Mouse (Mus musculus) midbrain, embryonic 11.5 days (tissue): ENCODE data around the gene Brms1l. TPM values are rescaled to one million over a fixed set of nuclear protein-coding genes. Genes with fewer than 3 reads are reported as not detected.

Source experiments
- ATAC-seq: fragments of 200-750 bp; cut with Nextera tagmentation; 2 replicates; pipeline ENCODE4 v1.8.0; 2017; ENCODE audit warnings: moderate TSS enrichment, moderate library complexity; ENCODE audit not compliant: low FRiP score
- DNase-seq: peaks from one replicate; pipeline ENCODE4 v3.0.0; 2015; ENCODE audit warnings: low spot score; ENCODE audit errors: missing footprints
- H3K27ac ChIP-seq: fragments of 300-500 bp; sonication (generic); 2 replicates; pipeline ENCODE4 v1.5.1; 2014; ENCODE audit warnings: low read depth, low read length
- H3K27me3 ChIP-seq: fragments of 300-500 bp; sonication (generic); 2 replicates; pipeline ENCODE4 v1.6.1; 2014; ENCODE audit warnings: mild to moderate bottlenecking, low read length, moderate library complexity, mixed read lengths; ENCODE audit not compliant: control insufficient read depth, insufficient read depth
- H3K36me3 ChIP-seq: fragments of 300-500 bp; sonication (generic); 2 replicates; pipeline ENCODE4 v1.6.1; 2014; ENCODE audit warnings: mild to moderate bottlenecking, low read length, moderate library complexity, mixed read lengths; ENCODE audit not compliant: control insufficient read depth, insufficient read depth
- H3K4me1 ChIP-seq: fragments of 300-500 bp; sonication (generic); 2 replicates; pipeline ENCODE4 v1.6.1; 2014; ENCODE audit warnings: low read length; ENCODE audit not compliant: control insufficient read depth, insufficient read depth
- H3K4me2 ChIP-seq: fragments of 300-500 bp; sonication (generic); 2 replicates; pipeline ENCODE4 v1.6.1; 2014; ENCODE audit warnings: mild to moderate bottlenecking, moderate library complexity
- H3K4me3 ChIP-seq: fragments of 300-500 bp; sonication (generic); 2 replicates; pipeline ENCODE4 v1.5.1; 2014; ENCODE audit warnings: low read depth, low read length
- H3K9ac ChIP-seq: fragments of 300-500 bp; sonication (generic); 2 replicates; pipeline ENCODE4 v1.6.1; 2014; ENCODE audit warnings: low read length
- H3K9me3 ChIP-seq: fragments of 300-500 bp; sonication (generic); 2 replicates; pipeline ENCODE4 v1.6.1; 2016; ENCODE audit warnings: low read length; ENCODE audit not compliant: control insufficient read depth
- WGBS: fragments of 180-500 bp; shearing (Covaris S2); extraction: QIAGEN DNeasy Blood & Tissue Kit; methylation state at CpG from one replicate; pipeline ENCODE4 v1.1.7; 2014; 5-methylcytosine and 5-hydroxymethylcytosine counted together
- polyA plus RNA-seq: library from polyadenylated mRNA; unstranded; fragments of >200 nt; fragmentation: Nextera tagmentation; extraction: Ambion mirVana; gene quantifications from 2 replicates; pipeline ENCODE4 v1.2.1, GENCODE M21; 2014

Gene Brms1l
- polyA plus RNA-seq, 1 experiment from 2014 or later = 36.0 TPM

DNA sequence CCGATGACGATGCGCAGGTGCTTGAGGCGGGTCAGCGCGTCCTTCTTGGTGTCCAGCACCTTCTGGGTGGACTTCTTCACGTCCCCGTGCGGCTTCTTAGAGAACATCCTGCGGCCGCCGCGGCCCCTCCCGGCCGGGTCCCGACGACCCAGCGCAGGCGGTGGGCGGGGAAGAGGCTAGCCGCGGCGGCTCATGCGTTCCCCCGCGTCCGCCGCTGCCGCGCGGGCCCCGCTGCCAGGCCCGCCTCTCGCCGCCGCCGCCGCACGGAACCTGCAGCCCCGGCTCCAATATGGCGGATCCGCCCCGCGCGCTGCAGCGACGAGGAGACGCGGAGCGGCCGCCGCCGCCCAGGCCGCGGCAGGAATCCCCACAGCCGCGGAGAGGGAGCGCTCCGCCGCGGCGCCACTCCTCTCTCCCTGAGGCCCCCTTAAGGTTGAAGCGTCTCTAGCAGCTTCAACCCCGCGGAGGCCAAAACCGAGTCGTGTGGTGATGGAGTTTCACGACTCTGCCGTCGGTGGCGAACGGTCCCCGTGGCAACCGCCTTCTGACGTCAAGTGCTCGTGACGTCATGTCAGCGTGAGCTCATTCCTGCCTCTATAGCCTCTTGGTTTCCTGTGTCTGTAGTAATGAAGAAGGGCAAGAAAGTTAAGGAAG lies 15.3 kb upstream of the Brms1l start, which contains the start of gene Ralgapa1:
Ralgapa1 (minus strand) TSS at position 507 of the 654 bp plus-strand sequence.
- no peaks in the 10 kb centered on the region for H3K9me3 ChIP-seq
- H3K4me3 ChIP-seq = peak within 1 kb of the TSS; percentile 64
- H3K4me1 ChIP-seq = peaks cover 7% of the 10 kb centered on the region
- under 1% methylated on average over 69 of the region's 78 CpGs for WGBS
- no peaks in the 10 kb centered on the region for H3K27me3 ChIP-seq
- DNase-seq = peak; percentile 99
- peak within 1 kb of the TSS; percentile 92 for H3K9ac ChIP-seq
- H3K36me3 ChIP-seq = no peaks in the 10 kb centered on the region
- peak within 1 kb of the TSS; percentile 45 for H3K4me2 ChIP-seq
- peak; percentile 95 for ATAC-seq
- peak within 1 kb of the TSS; percentile 90 for H3K27ac ChIP-seq

DNA sequence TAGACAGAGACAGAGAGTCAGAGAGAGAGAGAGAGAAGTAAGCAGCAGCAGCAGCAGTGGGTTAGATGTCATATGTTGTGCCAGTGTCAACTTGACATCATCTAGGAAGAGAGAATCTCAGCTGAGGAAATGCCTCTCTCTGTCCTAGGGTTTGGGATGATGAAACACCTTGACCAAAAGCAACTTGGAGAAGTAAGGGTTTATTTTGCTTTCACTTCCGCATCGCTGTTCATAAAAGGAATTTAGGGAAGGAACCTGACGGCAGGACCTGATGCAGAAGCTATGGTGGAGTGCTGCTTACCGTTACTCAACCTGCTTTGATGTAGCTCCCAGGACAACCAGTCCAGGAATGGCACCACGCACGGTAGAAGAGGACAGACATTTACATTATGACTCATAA lies 12.1 kb upstream of the Brms1l start:
- H3K27me3 ChIP-seq = no peaks in the 10 kb centered on the region

DNA sequence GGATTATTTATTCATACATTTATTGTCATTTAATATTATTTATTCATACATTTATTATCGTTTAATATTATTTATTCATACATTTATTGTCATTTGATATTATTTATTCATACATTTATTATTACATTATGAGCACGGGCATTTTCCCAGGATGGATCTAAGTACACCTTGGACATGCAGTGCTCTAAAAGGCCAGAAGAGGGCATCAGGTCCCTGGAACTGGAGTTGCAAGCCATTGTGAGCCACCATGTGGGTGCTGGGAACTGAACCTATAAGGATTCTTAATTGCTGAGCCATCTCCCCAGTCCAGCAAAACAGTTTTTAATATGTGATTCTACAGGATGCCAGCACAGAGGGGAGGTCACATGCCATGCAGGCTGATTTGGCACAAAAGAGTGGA lies 10.6 kb upstream of the Brms1l start:
- no peaks in the 10 kb centered on the region for H3K36me3 ChIP-seq
- H3K4me3 ChIP-seq = no peak overlapping the region
- H3K9me3 ChIP-seq = no peaks in the 10 kb centered on the region
- no peak overlapping the region for H3K4me2 ChIP-seq
- no peaks in the 10 kb centered on the region for H3K4me1 ChIP-seq
- no peak overlapping the region for H3K9ac ChIP-seq
- ATAC-seq (no peak), DNase-seq (no peak)
- H3K27me3 ChIP-seq = no peaks in the 10 kb centered on the region
- no peak overlapping the region for H3K27ac ChIP-seq
- WGBS = 88% methylated on average over 2 of the region's 2 CpGs

More for the DNA sequence above, 12.1 kb upstream of the Brms1l start:
- ATAC-seq (no peak), DNase-seq (no peak)
- no peaks in the 10 kb centered on the region for H3K36me3 ChIP-seq
- no peak overlapping the region for H3K9ac ChIP-seq
- no peaks in the 10 kb centered on the region for H3K9me3 ChIP-seq
- no peak overlapping the region for H3K4me2 ChIP-seq
- H3K4me1 ChIP-seq = peaks cover 5% of the 10 kb centered on the region
- H3K27ac ChIP-seq = no peak overlapping the region
- no peak overlapping the region for H3K4me3 ChIP-seq
- 81% methylated on average over 6 of the region's 6 CpGs for WGBS

DNA sequence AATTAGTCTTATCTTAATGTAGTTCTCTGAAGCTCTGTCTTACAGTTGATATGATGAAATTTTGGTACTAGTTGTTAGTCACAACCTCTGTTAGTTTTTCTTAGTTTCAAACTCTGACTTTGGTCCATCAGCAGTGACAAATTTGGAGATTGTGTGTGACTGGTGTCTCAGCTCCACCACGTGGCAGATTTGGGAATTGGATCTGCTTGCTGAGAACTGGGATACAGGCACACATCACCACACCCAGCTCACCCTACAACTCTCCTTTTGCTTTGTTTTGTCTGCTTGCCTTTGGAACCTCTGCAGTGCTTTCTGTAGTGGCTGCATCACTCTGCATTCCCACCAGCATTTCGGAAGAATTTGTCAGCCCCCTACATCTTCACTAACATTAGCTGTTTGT lies 5.0 kb upstream of the Brms1l start:
- Histone ChIP-seq H3K9me3 (no peaks in the 10 kb centered on the region), H3K36me3 (no peaks in the 10 kb centered on the region), H3K4me3 (no peak overlapping the region), H3K27me3 (no peaks in the 10 kb centered on the region), H3K27ac (no peak overlapping the region), H3K9ac (no peak overlapping the region), H3K4me1 (no peaks in the 10 kb centered on the region), H3K4me2 (no peak overlapping the region)
- ATAC-seq = no peak
- 26% methylated on average over 2 of the region's 2 CpGs for WGBS
- DNase-seq = peak; percentile 92

DNA sequence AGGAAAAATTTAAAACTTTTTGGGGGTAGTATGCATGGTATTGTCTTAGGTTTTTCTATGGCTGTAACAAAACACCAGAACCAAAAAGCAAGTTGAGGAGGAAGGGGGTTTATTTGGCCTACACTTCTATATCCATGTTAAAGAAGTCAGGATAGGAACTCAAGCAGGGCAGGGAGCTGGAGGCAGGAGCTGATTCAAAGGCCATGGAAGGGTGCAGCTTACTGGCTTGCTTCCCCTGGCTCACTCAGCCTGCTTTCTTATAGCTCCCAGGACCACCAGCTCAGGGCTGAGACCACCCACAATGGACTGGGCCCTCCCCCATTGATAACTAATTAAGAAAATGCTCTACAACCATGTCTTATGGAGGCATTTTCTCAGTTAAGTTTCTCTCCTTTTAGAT lies 3.2 kb upstream of the Brms1l start:
- H3K36me3 ChIP-seq = no peaks in the 10 kb centered on the region
- H3K4me2 ChIP-seq = no peak overlapping the region
- no peak for ATAC-seq
- no peak overlapping the region for H3K27ac ChIP-seq
- no peaks in the 10 kb centered on the region for H3K9me3 ChIP-seq
- no peaks in the 10 kb centered on the region for H3K27me3 ChIP-seq
- H3K4me3 ChIP-seq = no peak overlapping the region
- DNase-seq = no peak
- H3K4me1 ChIP-seq = peaks cover 5% of the 10 kb centered on the region
- no peak overlapping the region for H3K9ac ChIP-seq

DNA sequence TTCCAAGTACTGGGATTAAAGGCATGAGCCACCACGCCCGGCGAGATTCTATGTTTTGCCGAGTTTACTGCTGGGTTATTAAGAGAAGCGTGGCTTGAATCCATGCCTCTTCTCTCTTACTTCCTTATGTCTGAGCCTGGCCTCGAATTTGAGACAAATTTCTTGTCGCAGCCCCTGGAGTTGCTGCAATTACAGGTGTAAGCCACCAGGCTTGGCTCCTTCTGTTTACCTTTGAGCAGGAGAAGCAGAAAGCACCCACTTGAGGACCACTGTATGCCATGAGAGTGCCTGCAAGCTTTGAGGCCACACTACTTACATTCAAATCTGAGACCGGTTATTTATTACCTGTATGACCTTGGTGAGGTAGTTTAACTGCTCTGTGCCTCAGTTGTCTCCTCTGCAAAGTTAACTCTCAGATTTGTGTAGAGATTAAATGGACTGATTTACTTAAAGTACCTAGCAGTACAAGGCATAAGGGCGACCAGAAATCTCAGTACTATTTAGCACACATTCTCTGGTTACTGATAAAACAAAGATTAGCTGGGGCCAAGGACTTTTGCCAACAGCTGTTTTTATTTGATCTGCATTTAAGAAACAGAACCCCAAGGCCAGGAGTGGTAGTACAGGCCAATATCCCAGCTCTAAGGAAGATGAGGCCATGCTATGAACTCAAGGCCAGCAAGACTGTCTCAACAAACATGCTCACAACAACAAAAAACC lies 2.1 kb upstream of the Brms1l start:
- no peaks in the 10 kb centered on the region for H3K27me3 ChIP-seq
- H3K9me3 ChIP-seq = no peaks in the 10 kb centered on the region
- no peaks in the 10 kb centered on the region for H3K36me3 ChIP-seq
- H3K4me2 ChIP-seq = no peak overlapping the region
- peaks cover 5% of the 10 kb centered on the region for H3K4me1 ChIP-seq
- no peak overlapping the region for H3K4me3 ChIP-seq
- no peak overlapping the region for H3K27ac ChIP-seq
- H3K9ac ChIP-seq = no peak overlapping the region
- DNase-seq (peak; percentile 17), ATAC-seq (no peak)
- 69% methylated on average over 9 of the region's 9 CpGs for WGBS

DNA sequence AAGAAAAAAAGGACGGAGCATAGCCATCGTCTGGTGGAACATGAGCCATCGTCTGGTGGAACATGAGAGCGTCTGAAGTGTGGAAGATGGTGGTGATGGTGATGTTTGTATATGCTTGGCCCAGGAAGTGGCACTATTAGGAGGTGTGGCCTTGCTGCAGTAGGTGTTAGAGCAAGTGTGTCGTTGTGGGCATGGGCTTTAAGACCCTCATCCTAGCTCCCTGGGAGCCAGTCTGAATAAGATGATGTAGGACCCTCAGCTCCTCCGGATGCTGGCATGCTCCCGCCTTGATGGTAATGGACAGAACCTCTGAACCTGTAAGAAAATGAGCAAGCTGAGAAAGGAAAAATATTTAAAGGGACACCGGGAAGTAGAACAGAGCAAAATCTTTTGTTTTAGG lies 1.2 kb upstream of the Brms1l start:
- Histone ChIP-seq H3K4me1 (peaks cover 5% of the 10 kb centered on the region), H3K36me3 (no peaks in the 10 kb centered on the region), H3K27me3 (no peaks in the 10 kb centered on the region), H3K4me3 (no peak overlapping the region), H3K9me3 (no peaks in the 10 kb centered on the region), H3K4me2 (no peak overlapping the region), H3K9ac (no peak overlapping the region), H3K27ac (no peak overlapping the region)
- WGBS = 88% methylated on average over 8 of the region's 8 CpGs
- DNase-seq (no peak), ATAC-seq (no peak)

DNA sequence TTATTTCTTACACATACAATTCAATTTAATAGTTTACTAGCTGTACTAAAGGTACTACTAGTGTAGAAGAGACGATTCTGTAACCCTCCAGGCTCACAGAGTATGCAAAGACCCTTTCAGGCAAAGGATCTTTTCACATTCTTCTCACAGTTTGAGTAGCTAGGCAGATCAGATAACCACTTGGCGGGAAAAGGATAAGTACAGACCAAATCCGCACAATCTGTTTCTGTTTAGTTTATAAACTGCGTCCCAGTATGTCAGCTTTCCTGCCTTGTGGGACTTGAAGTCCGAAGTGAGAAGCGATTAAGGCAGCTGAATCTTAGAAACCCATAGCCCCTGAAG lies 296 bp upstream of the Brms1l start:
- Histone ChIP-seq H3K27me3 (no peaks in the 10 kb centered on the region), H3K27ac (peak overlapping the region; percentile 48), H3K4me2 (peak overlapping the region; percentile 48), H3K9ac (peak overlapping the region; percentile 57; the same call in 1 of the 2 replicates), H3K36me3 (no peaks in the 10 kb centered on the region), H3K4me1 (peaks cover 5% of the 10 kb centered on the region), H3K9me3 (no peaks in the 10 kb centered on the region), H3K4me3 (peak overlapping the region; percentile 87)
- under 1% methylated on average over 6 of the region's 6 CpGs for WGBS
- ATAC-seq (no peak), DNase-seq (no peak)

DNA sequence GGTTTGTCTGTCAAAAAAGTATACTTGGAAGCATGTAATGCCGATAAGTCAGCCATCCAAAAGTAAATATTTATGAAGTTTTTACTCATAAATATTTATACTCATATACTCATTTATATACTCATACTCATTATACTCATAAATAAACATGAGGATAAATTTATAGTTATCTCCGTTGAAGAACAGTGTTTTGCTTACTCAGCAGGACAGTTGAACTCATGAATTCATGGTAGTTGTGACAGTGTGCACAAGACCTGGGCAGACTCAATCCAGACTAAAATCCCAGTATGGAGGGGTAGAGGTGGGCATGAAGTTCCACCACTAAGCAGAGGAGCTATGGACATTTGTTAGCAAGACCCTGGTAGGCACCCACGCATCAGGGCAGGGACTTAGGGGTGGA lies 1.4 kb downstream of the Brms1l start:
- Histone ChIP-seq H3K4me2 (peak overlapping the region; percentile 73), H3K9me3 (no peaks in the 10 kb centered on the region), H3K9ac (no peak overlapping the region), H3K4me1 (peaks cover 5% of the 10 kb centered on the region), H3K27me3 (no peaks in the 10 kb centered on the region), H3K36me3 (no peaks in the 10 kb centered on the region), H3K4me3 (no peak overlapping the region), H3K27ac (no peak overlapping the region)
- 86% methylated on average over 3 of the region's 3 CpGs for WGBS
- DNase-seq (no peak), ATAC-seq (no peak)
